Mouse (Mus musculus) liver, adult 2 months (tissue): ENCODE results near the gene Casc1.

Experiments used
- CTCF ChIP-seq: fragments of 200-500 bp; IDR thresholded peaks from 2 replicates; pipeline ENCODE4 v1.5.1; 2011; ENCODE audit warnings: low read depth, low read length, control low read depth
- POLR2A ChIP-seq: fragments of 200-500 bp; IDR thresholded peaks from 2 replicates; pipeline ENCODE4 v1.6.1; 2011; ENCODE audit warnings: low read length, control low read depth; ENCODE audit not compliant: insufficient read depth; ENCODE audit errors: extremely low read depth

DNA sequence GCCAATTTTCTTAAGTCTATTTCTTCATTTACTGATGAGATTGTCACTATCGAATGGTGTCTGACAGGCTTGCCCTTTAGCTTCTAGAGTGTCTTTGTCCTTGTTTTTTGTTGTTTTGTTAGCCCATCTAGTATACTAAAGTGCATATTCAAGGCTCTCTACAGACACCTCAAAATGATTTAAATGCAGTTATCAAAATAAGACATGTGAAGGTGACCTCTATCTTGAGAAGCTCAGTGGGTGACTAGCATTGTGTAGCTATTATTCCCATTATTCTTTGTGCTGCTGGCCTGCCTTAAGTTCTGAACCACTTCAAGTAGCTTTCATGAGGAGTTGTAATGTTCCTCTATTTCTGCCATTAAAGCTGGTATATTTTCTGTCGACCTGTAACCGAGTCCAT is 5.0 kb upstream of the Casc1 start:
- TF ChIP-seq CTCF = no peak
- no peak for TF ChIP-seq POLR2A
